Mouse (Mus musculus) liver, embryonic 14 days (tissue): ENCODE data around the gene Btbd35f27. TPM values are rescaled to one million over a fixed set of nuclear protein-coding genes. Genes with fewer than 3 reads are reported as not detected.

Experiments
- polyA plus RNA-seq: library from polyadenylated mRNA; depleted of rRNA; stranded (reverse); fragments of >200 nt; gene quantifications from 2 replicates; pipeline ENCODE4 v1.2.3, GENCODE M21; 2012; rRNA removed

Btbd35f27 gene
- polyA plus RNA-seq, result not detected in 2 replicates

GRCm38 (mm10) chrX:4951835-4952234, at the start of gene Btbd35f27:
Btbd35f27 (plus strand) TSS chrX:4952135.

Other genes starting within 250 kb of the Btbd35f27 start
- gene Btbd35f4, start 151.6 kb upstream of the Btbd35f27 start, polyA plus RNA-seq, result not detected in 2 replicates